Mouse (Mus musculus): ENCODE data around the gene Foxa3. TPM values are rescaled to one million over a fixed set of nuclear protein-coding genes. Genes with fewer than 3 reads are reported as not detected.

The Foxa3 gene
- polyA plus RNA-seq, 1 experiment from 2014 or later: 0.81 TPM

- Histone ChIP-seq H3K4me2 (no peak overlapping the region), H3K27me3 (no peaks in the 10 kb centered on the region), H3K27ac (no peak overlapping the region), H3K36me3 (peaks cover 66% of the 10 kb centered on the region), H3K4me1 (replicated peaks) (peaks cover 11% of the 10 kb centered on the region), H3K9me3 (no peaks in the 10 kb centered on the region), H3K4me3 (replicated peaks) (no peak overlapping the region), H3K9ac (replicated peaks) (no peak overlapping the region)
- WGBS: 91% methylated on average over 7 of the region's 7 CpGs
- no peak for ATAC-seq (ENCODE audit: insufficient number of reproducible peaks, insufficient read depth, low FRiP score, low TSS enrichment, low read depth)
These were observed 29.8 kb upstream of the Foxa3 start for GRCm38 (mm10) chr7:19053136-19053532.

- WGBS: 89% methylated on average over 15 of the region's 15 CpGs
- Histone ChIP-seq H3K27me3 (no peaks in the 10 kb centered on the region), H3K9me3 (no peaks in the 10 kb centered on the region), H3K4me2 (no peak overlapping the region), H3K36me3 (peaks cover 72% of the 10 kb centered on the region), H3K4me3 (replicated peaks) (no peak overlapping the region), H3K4me1 (replicated peaks) (peaks cover 11% of the 10 kb centered on the region), H3K9ac (replicated peaks) (no peak overlapping the region), H3K27ac (no peak overlapping the region)
- no peak for ATAC-seq (ENCODE audit: insufficient number of reproducible peaks, insufficient read depth, low FRiP score, low TSS enrichment, low read depth)
These were observed 29.2 kb upstream of the Foxa3 start for GRCm38 (mm10) chr7:19052345-19053135.

- no peak overlapping the region for H3K4me3 ChIP-seq (replicated peaks)
- H3K36me3 ChIP-seq: peaks cover 86% of the 10 kb centered on the region
- no peak overlapping the region for H3K9ac ChIP-seq (replicated peaks)
- H3K27ac ChIP-seq: no peak overlapping the region
- no peak for ATAC-seq (ENCODE audit: insufficient number of reproducible peaks, insufficient read depth, low FRiP score, low TSS enrichment, low read depth)
- 77% methylated on average over 4 of the region's 4 CpGs for WGBS
- H3K4me1 ChIP-seq (replicated peaks): peaks cover 11% of the 10 kb centered on the region
- H3K4me2 ChIP-seq: no peak overlapping the region
- H3K9me3 ChIP-seq: no peaks in the 10 kb centered on the region
- H3K27me3 ChIP-seq: no peaks in the 10 kb centered on the region
These were observed 27.8 kb upstream of the Foxa3 start for GRCm38 (mm10) chr7:19051161-19051560.

GRCm38 (mm10) chr7:19050172-19050571 is 26.8 kb upstream of the Foxa3 start:
- no peak for ATAC-seq (ENCODE audit: insufficient number of reproducible peaks, insufficient read depth, low FRiP score, low TSS enrichment, low read depth)
- H3K9ac ChIP-seq (replicated peaks): no peak overlapping the region
- H3K4me3 ChIP-seq (replicated peaks): no peak overlapping the region
- H3K9me3 ChIP-seq: no peaks in the 10 kb centered on the region
- no peak overlapping the region for H3K4me2 ChIP-seq
- 83% methylated on average over 8 of the region's 8 CpGs for WGBS
- H3K27ac ChIP-seq: no peak overlapping the region
- peaks cover 91% of the 10 kb centered on the region for H3K36me3 ChIP-seq
- no peaks in the 10 kb centered on the region for H3K27me3 ChIP-seq
- peaks cover 11% of the 10 kb centered on the region for H3K4me1 ChIP-seq (replicated peaks)

GRCm38 (mm10) chr7:19049252-19049651 is 25.9 kb upstream of the Foxa3 start:
- no peak overlapping the region for H3K4me2 ChIP-seq
- H3K27ac ChIP-seq: no peak overlapping the region
- peaks cover 95% of the 10 kb centered on the region for H3K36me3 ChIP-seq
- WGBS: 83% methylated on average over 5 of the region's 5 CpGs
- no peak for ATAC-seq (ENCODE audit: insufficient number of reproducible peaks, insufficient read depth, low FRiP score, low TSS enrichment, low read depth)
- H3K4me3 ChIP-seq (replicated peaks): no peak overlapping the region
- H3K4me1 ChIP-seq (replicated peaks): peaks cover 6% of the 10 kb centered on the region
- no peaks in the 10 kb centered on the region for H3K9me3 ChIP-seq
- no peak overlapping the region for H3K9ac ChIP-seq (replicated peaks)
- H3K27me3 ChIP-seq: no peaks in the 10 kb centered on the region

- Histone ChIP-seq H3K27me3 (no peaks in the 10 kb centered on the region), H3K9ac (replicated peaks) (no peak overlapping the region), H3K9me3 (no peaks in the 10 kb centered on the region), H3K4me1 (replicated peaks) (no peaks in the 10 kb centered on the region), H3K4me2 (no peak overlapping the region), H3K4me3 (replicated peaks) (no peak overlapping the region), H3K27ac (no peak overlapping the region), H3K36me3 (peaks cover 99% of the 10 kb centered on the region)
- no peak for ATAC-seq (ENCODE audit: insufficient number of reproducible peaks, insufficient read depth, low FRiP score, low TSS enrichment, low read depth)
- WGBS: 89% methylated on average over 14 of the region's 14 CpGs
These were observed 24.7 kb upstream of the Foxa3 start for GRCm38 (mm10) chr7:19048006-19048527.

GRCm38 (mm10) chr7:19046286-19047069 is 23.1 kb upstream of the Foxa3 start:
- Histone ChIP-seq H3K27me3 (no peaks in the 10 kb centered on the region), H3K4me1 (replicated peaks) (no peaks in the 10 kb centered on the region), H3K4me3 (replicated peaks) (no peak overlapping the region), H3K36me3 (peaks cover 100% of the 10 kb centered on the region), H3K9ac (replicated peaks) (no peak overlapping the region), H3K9me3 (no peaks in the 10 kb centered on the region), H3K4me2 (no peak overlapping the region), H3K27ac (no peak overlapping the region)
- no peak for ATAC-seq (ENCODE audit: insufficient number of reproducible peaks, insufficient read depth, low FRiP score, low TSS enrichment, low read depth)
- WGBS: 92% methylated on average over 11 of the region's 11 CpGs

- H3K4me3 ChIP-seq (replicated peaks): no peak overlapping the region
- H3K4me1 ChIP-seq (replicated peaks): no peaks in the 10 kb centered on the region
- no peak overlapping the region for H3K4me2 ChIP-seq
- no peaks in the 10 kb centered on the region for H3K27me3 ChIP-seq
- H3K9me3 ChIP-seq: no peaks in the 10 kb centered on the region
- 97% methylated on average over 6 of the region's 6 CpGs for WGBS
- no peak for ATAC-seq (ENCODE audit: insufficient number of reproducible peaks, insufficient read depth, low FRiP score, low TSS enrichment, low read depth)
- no peak overlapping the region for H3K27ac ChIP-seq
- H3K36me3 ChIP-seq: peaks cover 100% of the 10 kb centered on the region
- no peak overlapping the region for H3K9ac ChIP-seq (replicated peaks)
These were observed 21.3 kb upstream of the Foxa3 start for GRCm38 (mm10) chr7:19044616-19045015.

- Histone ChIP-seq H3K36me3 (peaks cover 83% of the 10 kb centered on the region), H3K4me1 (replicated peaks) (no peaks in the 10 kb centered on the region), H3K27ac (no peak overlapping the region), H3K9ac (replicated peaks) (no peak overlapping the region), H3K27me3 (no peaks in the 10 kb centered on the region), H3K4me3 (replicated peaks) (no peak overlapping the region), H3K9me3 (no peaks in the 10 kb centered on the region), H3K4me2 (no peak overlapping the region)
- WGBS: 84% methylated on average over 4 of the region's 4 CpGs
- no peak for ATAC-seq (ENCODE audit: insufficient number of reproducible peaks, insufficient read depth, low FRiP score, low TSS enrichment, low read depth)
These were observed 8.3 kb upstream of the Foxa3 start for GRCm38 (mm10) chr7:19031641-19032040.

GRCm38 (mm10) chr7:19029084-19029653 is 5.8 kb upstream of the Foxa3 start:
- no peak overlapping the region for H3K4me2 ChIP-seq
- no peak overlapping the region for H3K4me3 ChIP-seq (replicated peaks)
- no peaks in the 10 kb centered on the region for H3K27me3 ChIP-seq
- peaks cover 59% of the 10 kb centered on the region for H3K36me3 ChIP-seq
- peaks cover 17% of the 10 kb centered on the region for H3K4me1 ChIP-seq (replicated peaks)
- ATAC-seq (ENCODE audit: insufficient number of reproducible peaks, insufficient read depth, low FRiP score, low TSS enrichment, low read depth): peak; percentile 48; the same call in 1 of the 2 replicates
- H3K9ac ChIP-seq (replicated peaks): no peak overlapping the region
- H3K27ac ChIP-seq: no peak overlapping the region
- 68% methylated on average over 6 of the region's 6 CpGs for WGBS
- no peaks in the 10 kb centered on the region for H3K9me3 ChIP-seq

- Histone ChIP-seq H3K36me3 (peaks cover 48% of the 10 kb centered on the region), H3K4me2 (no peak overlapping the region), H3K4me3 (replicated peaks) (no peak overlapping the region), H3K27ac (no peak overlapping the region), H3K9me3 (no peaks in the 10 kb centered on the region), H3K9ac (replicated peaks) (no peak overlapping the region), H3K27me3 (peaks cover 9% of the 10 kb centered on the region), H3K4me1 (replicated peaks) (peaks cover 22% of the 10 kb centered on the region)
- no peak for ATAC-seq (ENCODE audit: insufficient number of reproducible peaks, insufficient read depth, low FRiP score, low TSS enrichment, low read depth)
These were observed 4.7 kb upstream of the Foxa3 start for GRCm38 (mm10) chr7:19028067-19028466.

Measured in limb, embryonic 12.5 days (tissue).